Mouse (Mus musculus): ENCODE results near the gene Il10ra.

GRCm38 (mm10) chr9:45247536-45247935, 21.4 kb downstream of the Il10ra start:
- no peak for TF ChIP-seq POLR2A (IDR thresholded peaks at IDR 0.05; ENCODE audit: low read depth, low read length)
- TF ChIP-seq CTCF (IDR thresholded peaks at IDR 0.05; ENCODE audit: borderline replicate concordance, insufficient read depth, low read length) = no peak

Measured in embryonic fibroblast, embryonic 13.5 days (primary cell).